Mouse (Mus musculus) right cerebral cortex, postnatal 14 days (tissue): Measurements from ENCODE around the gene Btrc.
A peak's percentile ranks its signal among the peaks of the same experiment; 100 is the strongest.

Experiments used
- DNase-seq: peaks from one replicate; pipeline ENCODE4 v3.0.0; 2022

Gene Btrc

GRCm38 (mm10) chr19:45475928-45476553 is 112.5 kb downstream of the Btrc start:
- no peak for DNase-seq

GRCm38 (mm10) chr19:45479548-45479947 is 116.0 kb downstream of the Btrc start:
- DNase-seq, result no peak

GRCm38 (mm10) chr19:45480490-45480889 is 117.0 kb downstream of the Btrc start:
- no peak for DNase-seq

GRCm38 (mm10) chr19:45480951-45481350 is 117.4 kb downstream of the Btrc start:
- no peak for DNase-seq

- DNase-seq, result no peak
Measured at GRCm38 (mm10) chr19:45483470-45483869, 119.9 kb downstream of the Btrc start.

- no peak for DNase-seq
Measured at GRCm38 (mm10) chr19:45486206-45486991, 122.9 kb downstream of the Btrc start.

- no peak for DNase-seq
Measured at GRCm38 (mm10) chr19:45486992-45487387, 123.5 kb downstream of the Btrc start.

GRCm38 (mm10) chr19:45489961-45490360 is 126.4 kb downstream of the Btrc start:
- no peak for DNase-seq

- no peak for DNase-seq
Measured at GRCm38 (mm10) chr19:45491246-45491645, 127.7 kb downstream of the Btrc start.

- no peak for DNase-seq
Measured at GRCm38 (mm10) chr19:45494121-45494775, 130.7 kb downstream of the Btrc start.

GRCm38 (mm10) chr19:45505446-45505845 is 141.9 kb downstream of the Btrc start:
- DNase-seq, result no peak

GRCm38 (mm10) chr19:45507531-45507930 is 144.0 kb downstream of the Btrc start:
- no peak for DNase-seq

GRCm38 (mm10) chr19:45510680-45511079 is 147.1 kb downstream of the Btrc start:
- DNase-seq, result no peak

GRCm38 (mm10) chr19:45511406-45511805 is 147.9 kb downstream of the Btrc start:
- DNase-seq, result peak; percentile 52

- no peak for DNase-seq
Measured at GRCm38 (mm10) chr19:45515341-45515740, 151.8 kb downstream of the Btrc start.

GRCm38 (mm10) chr19:45516264-45516663 is 152.7 kb downstream of the Btrc start:
- no peak for DNase-seq

- DNase-seq, result no peak
Measured at GRCm38 (mm10) chr19:45527382-45527781, 163.8 kb downstream of the Btrc start.

- no peak for DNase-seq
Measured at GRCm38 (mm10) chr19:45527931-45528534, 164.5 kb downstream of the Btrc start.

- DNase-seq, result no peak
Measured at GRCm38 (mm10) chr19:45529294-45529693, 165.8 kb downstream of the Btrc start.

GRCm38 (mm10) chr19:45530200-45530995 is 166.9 kb downstream of the Btrc start:
- no peak for DNase-seq

- no peak for DNase-seq
Measured at GRCm38 (mm10) chr19:45531554-45531953, 168.0 kb downstream of the Btrc start.

GRCm38 (mm10) chr19:45533617-45534016 is 170.1 kb downstream of the Btrc start:
- DNase-seq, result no peak
